Mouse (Mus musculus) adrenal gland (tissue): ENCODE data around the gene D5Ertd579e.
"Not testable (repeated sequence)": the region's sequence is repeated elsewhere in the genome, so short reads cannot be mapped to it uniquely, and the experiment has no call there.

Source experiments
- intact Hi-C: fragments of 180-260 bp; cut with DNase I; formaldehyde crosslinking; loops from one replicate; pipeline ENCODE4 v1.15.1; 2025

D5Ertd579e gene

DNA sequence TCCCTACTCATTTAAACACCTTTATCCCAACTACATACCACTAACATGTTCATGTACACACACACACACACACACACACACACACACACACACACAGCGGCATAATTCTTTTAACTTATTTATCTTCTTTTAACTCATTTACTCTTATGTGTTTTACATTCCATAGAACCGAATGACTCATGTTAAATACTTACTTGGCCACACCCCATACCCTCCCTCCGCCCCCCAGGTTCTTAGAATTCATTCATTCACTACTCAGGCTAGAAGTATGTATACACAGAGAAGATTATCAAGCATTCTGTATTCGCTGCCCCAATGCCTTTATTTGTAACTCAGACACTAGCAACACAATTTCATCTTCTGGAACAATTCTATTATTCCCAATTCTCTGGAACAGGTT, 10.7 kb downstream of the D5Ertd579e start:
- intact Hi-C loops = no loop called here

- intact Hi-C loops = no loop called here
These were observed 12.2 kb downstream of the D5Ertd579e start for GRCm38 (mm10) chr5:36683586-36683985.

- intact Hi-C loops = no loop called here
These were observed 14.6 kb downstream of the D5Ertd579e start for GRCm38 (mm10) chr5:36681219-36681618.

GRCm38 (mm10) chr5:36679918-36680598, 15.8 kb downstream of the D5Ertd579e start:
- intact Hi-C loops = no loop called here

DNA sequence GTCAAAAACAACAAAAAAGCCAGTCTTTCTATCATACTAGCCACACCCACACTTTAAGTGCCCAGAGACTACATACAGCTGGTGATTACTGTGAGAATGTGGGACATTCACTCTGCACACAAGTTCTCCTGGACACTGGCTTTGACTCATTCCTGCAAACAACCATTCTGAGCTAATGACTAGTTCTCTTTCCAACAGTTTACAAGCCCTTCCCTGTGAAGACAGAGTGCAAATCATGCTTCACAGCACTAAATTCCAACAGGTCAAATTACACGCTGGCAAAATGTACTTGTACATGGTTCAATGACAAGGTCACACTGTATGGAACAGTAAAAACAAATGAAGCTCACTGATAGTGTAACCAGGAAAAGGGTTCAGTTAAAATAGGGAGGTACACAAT, 17.0 kb downstream of the D5Ertd579e start:
- intact Hi-C loops = no loop called here

DNA sequence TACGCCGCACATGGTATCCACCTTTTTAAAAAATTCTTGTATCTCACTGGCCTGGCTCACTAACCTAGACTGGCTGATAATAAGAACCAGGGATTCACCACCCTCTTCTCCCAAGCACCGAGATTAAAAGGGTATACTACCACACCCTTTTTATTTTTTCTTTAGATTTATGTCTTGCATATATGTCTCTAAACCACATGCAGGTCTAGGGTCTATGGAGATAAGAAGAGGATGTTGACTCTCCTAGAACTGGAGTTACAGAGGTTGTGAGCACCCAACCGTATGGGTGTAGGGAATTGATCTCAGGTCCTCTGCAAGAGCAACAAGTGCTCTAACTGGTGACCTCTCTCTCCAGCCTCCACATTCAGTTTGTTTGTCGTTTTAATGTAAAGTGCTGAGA, 17.9 kb downstream of the D5Ertd579e start:
- intact Hi-C loops = no loop called here

DNA sequence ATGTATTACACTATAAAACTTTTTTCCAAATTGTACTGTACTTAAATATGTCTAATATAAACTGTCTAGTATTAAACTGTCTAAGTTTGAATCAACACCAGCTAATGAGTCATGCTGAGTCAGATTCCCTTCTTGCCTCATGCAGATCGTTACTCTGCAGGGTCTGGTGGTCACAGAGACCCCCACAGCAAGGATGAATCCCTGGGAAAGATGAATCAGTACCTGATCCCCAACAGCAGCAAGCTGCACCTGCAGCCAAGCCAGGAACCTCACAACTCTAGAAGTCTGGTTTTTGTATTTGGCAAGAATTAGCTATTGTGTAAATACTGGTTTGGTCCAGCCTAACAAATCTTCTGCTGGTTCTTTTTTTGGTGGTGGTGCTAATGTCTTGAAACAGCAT, 20.4 kb downstream of the D5Ertd579e start:
- intact Hi-C loops = no loop called here

DNA sequence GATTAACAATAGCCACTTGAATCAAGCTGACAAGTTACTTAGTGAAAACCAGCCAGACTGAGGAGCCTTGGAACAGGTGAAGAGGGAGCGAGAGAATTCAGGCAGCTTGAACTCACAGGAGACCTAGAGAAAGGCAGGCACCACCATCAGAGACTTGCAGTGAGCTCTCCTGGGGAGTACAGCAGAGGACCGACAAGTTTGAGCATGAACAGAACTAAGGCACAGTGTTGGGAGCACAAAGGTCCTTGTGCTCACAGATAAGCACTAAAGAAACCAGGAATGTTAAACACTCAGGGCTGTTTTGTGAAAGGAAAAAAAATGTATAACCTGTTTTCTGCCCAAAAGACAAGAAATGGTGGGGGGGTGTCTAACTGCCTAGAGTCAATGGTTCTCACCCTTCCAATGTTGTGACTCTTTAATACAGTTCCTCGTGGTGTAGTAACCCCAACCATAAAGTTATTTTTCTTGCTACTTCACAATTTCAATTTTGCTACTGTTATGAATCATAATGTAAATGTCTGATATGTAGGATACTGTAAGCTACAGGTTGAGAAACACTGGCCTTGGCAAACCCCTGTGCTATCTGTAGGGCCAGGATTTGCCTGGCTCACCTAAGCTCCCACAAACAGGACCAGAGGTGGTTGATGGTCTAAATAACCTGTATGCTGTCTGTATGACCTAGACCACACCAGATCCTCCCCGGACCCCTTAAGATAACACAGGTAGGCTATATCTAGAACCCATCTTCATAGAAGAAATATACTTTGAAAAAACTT, 21.0 kb downstream of the D5Ertd579e start:
- intact Hi-C loops = no loop called here

- intact Hi-C loops = no loop called here
These were observed 26.5 kb downstream of the D5Ertd579e start for GRCm38 (mm10) chr5:36669021-36670008.

DNA sequence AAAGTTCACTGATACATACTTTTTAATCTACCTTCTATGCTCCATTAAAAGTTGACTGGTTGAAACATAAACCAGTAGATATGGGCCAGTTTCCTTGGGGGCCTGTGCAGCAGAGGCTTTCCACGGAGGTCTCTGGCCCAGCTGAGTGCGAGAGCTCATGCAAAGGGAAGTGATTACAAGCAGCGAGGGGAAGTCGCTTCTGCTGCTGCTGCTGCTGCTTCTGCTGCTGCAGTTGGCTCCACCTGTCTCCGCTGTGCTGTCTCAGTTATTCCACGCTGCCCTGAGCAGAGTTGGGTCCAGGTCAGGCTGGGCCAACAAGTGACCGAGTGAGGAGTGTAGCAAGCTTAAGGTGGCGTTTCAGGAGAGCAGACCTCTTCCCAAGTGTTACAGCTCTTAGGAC, 27.3 kb downstream of the D5Ertd579e start:
- intact Hi-C loops = no loop called here

DNA sequence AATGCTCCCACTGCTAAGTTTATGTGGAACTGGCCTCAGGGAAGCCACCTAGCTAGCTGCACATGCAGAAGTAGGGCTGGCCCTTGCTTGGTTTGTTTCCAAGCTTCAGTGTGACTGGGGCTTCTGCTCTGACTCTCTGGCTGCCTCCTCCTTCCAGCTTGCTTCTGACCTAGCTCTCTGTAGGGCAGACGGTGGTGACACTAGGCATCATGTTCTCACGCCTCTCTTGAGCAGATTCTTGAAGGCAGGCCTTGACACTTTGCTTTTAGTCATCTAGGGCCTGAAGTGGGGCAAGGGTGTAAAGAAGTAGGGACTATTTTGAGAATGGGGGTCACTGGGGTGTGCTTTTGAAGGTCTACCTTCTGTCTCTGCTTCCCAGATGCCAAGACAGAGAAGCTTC, 27.8 kb downstream of the D5Ertd579e start:
- intact Hi-C loops = not testable (repeated sequence)

DNA sequence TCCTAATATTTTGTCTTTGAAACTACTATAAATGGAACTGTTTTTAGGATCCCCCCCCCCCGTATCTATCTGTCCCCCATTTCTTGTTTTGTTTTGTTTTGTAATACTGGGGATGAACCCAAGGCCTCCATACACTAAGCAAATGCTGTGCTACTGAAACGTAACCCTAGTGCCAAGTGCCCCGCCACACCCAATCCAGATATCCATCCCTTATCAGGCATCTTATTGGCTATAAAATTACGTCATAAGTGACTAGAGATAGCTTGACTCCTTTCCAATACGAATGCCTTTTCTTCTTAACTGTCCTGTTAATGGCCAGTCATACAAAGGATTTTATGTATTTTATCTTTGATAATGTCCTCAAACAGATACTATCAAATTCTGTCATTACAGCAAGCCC, 28.7 kb downstream of the D5Ertd579e start:
- intact Hi-C loops = no loop called here

DNA sequence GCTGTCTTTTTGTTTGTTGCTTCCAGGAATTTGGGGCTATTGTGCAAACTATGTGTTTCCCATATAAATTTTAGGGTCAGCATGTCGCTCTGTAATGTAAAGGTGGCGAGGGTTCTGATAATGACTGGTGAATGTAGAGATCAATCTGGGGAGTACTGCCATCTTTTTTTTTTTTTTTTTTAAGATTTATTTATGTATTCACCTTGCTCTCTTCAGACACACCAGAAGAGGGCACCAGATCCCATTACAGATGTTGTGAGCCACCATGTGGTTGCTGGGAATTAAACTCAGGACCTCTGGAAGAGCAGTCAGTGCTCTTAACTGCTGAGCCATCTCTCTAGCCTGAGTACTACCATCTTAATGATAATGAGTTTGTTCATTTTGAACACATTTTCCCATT, 29.1 kb downstream of the D5Ertd579e start:
- intact Hi-C loops = not testable (repeated sequence)

GRCm38 (mm10) chr5:36663329-36663728, 32.5 kb downstream of the D5Ertd579e start:
- intact Hi-C loops = no loop called here

DNA sequence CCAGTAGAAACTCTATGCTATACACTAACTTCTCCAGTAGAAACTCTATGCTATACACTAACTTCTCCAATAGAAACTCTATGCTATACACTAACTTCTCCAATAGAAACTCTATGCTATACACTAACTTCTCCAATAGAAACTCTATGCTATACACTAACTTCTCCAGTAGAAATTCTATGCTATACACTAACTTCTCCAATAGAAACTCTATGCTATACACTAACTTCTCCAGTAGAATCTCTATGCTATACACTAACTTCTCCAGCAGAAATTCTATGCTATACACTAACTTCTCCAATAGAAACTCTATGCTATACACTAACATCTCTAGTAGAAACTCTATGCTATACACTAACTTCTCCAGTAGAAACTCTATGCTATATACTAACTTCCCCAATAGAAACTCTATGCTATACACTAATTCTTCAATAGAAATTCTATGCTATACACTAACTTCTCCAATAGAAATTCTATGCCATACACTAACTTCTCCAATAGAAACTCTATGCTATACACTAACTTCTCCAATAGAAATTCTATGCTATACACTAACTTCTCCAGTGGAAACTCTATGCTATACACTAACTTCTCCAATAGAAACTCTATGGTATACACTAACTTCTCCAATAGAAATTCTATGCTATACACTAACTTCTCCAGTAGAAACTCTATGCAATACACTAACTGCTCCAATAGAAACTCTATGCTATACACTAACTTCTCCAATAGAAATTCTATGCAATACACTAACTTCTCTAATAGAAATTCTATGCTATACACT, 34.7 kb downstream of the D5Ertd579e start:
- intact Hi-C loops = not testable (repeated sequence)

GRCm38 (mm10) chr5:36625612-36626011, 70.2 kb downstream of the D5Ertd579e start:
- intact Hi-C loops = no loop called here

DNA sequence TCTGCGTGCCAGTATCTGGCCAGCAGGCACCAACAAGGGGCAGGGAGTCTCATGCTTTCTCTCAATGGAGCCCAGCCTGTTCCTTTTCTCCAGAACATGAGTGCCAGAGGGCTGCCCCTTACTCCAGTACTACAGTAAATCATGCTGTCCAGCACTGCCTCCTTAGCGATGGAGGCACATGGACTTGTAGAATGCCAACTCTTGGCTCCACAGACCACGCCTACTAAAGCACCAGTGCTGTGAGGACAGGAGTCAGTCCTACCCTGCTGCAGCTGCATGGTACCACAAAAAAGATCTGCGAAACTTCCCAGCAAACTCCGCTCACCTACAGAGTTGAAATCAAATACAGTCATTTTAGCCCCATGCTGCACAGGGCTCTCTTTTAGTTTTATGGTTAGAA, 72.2 kb downstream of the D5Ertd579e start:
- intact Hi-C loops = no loop called here

- intact Hi-C loops = no loop called here
These were observed 74.8 kb downstream of the D5Ertd579e start for GRCm38 (mm10) chr5:36621058-36621449.

GRCm38 (mm10) chr5:36620409-36621057, 75.3 kb downstream of the D5Ertd579e start:
- intact Hi-C loops = no loop called here

DNA sequence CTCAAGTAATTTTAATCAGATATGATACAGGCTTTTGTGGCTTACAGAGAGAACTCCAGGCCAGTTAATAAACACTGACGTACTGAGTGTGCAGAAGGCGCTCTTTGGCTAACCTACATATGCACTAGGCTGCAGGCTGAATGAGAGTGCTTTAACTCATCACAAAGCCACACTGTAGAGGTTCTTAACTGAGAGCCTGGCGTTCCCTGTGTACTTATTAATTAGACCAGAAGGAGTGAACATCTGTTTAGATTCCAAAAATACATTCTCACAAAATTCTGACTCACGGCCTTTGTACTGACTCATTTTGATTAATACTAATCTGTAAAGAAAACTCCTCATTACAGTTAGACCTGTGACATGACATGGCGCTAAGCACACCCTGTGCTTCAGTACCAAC, 76.9 kb downstream of the D5Ertd579e start:
- intact Hi-C loops = no loop called here
